Mouse (Mus musculus) lung, postnatal 0 days (tissue): ENCODE data around the gene Mta1. TPM values are rescaled to one million over a fixed set of nuclear protein-coding genes. Genes with fewer than 3 reads are reported as not detected.

Experiments
- ATAC-seq: fragments of 200-750 bp; cut with Nextera tagmentation; 2 replicates; pipeline ENCODE4 v1.8.0; 2017; ENCODE audit warnings: moderate library complexity
- DNase-seq: peaks from one replicate; pipeline ENCODE4 v3.0.0-alpha.2; 2016; ENCODE audit warnings: low spot score
- H3K27ac ChIP-seq: fragments of 300-500 bp; sonication (generic); 2 replicates; pipeline ENCODE4 v1.5.1; 2014; ENCODE audit warnings: antibody characterized with exemption, mild to moderate bottlenecking, low read length, mixed read lengths
- H3K27me3 ChIP-seq: fragments of 300-500 bp; sonication (generic); replicated peaks from 2 replicates; pipeline ENCODE4 v1.6.1; 2014; ENCODE audit warnings: low read length, mixed read lengths; ENCODE audit not compliant: insufficient read depth
- H3K36me3 ChIP-seq: fragments of 300-500 bp; sonication (generic); 2 replicates; pipeline ENCODE4 v1.6.1; 2014; ENCODE audit warnings: low read length, mixed read lengths; ENCODE audit not compliant: insufficient read depth
- H3K4me1 ChIP-seq: fragments of 300-500 bp; sonication (generic); 2 replicates; pipeline ENCODE4 v1.6.1; 2014; ENCODE audit warnings: antibody characterized with exemption, low read depth, low read length, mixed read lengths; ENCODE audit not compliant: insufficient read depth
- H3K4me2 ChIP-seq: fragments of 300-500 bp; sonication (generic); replicated peaks from 2 replicates; pipeline ENCODE4 v1.6.1; 2014; ENCODE audit warnings: low read depth, mild to moderate bottlenecking, low read length, moderate library complexity, mixed read lengths
- H3K4me3 ChIP-seq: fragments of 300-500 bp; sonication (generic); 2 replicates; pipeline ENCODE4 v1.5.1; 2014; ENCODE audit warnings: low read depth, low read length
- H3K9ac ChIP-seq: fragments of 300-500 bp; sonication (generic); replicated peaks from 2 replicates; pipeline ENCODE4 v1.6.1; 2014; ENCODE audit warnings: low read depth, mild to moderate bottlenecking
- H3K9me3 ChIP-seq: fragments of 300-500 bp; sonication (generic); 2 replicates; pipeline ENCODE4 v1.6.1; 2016; ENCODE audit warnings: low read length, mixed read lengths
- CTCF ChIP-seq: IDR thresholded peaks from 2 replicates; pipeline ENCODE4 v1.5.1; 2016; ENCODE audit warnings: antibody characterized with exemption, mild to moderate bottlenecking
- EP300 ChIP-seq: IDR thresholded peaks from 2 replicates; pipeline ENCODE4 v1.6.1; 2016; ENCODE audit warnings: antibody characterized with exemption, mild to moderate bottlenecking, control low read depth
- WGBS: fragments of 180-500 bp; shearing (Covaris S2); extraction: QIAGEN DNeasy Blood & Tissue Kit; methylation state at CpG from one replicate; pipeline ENCODE4 v1.1.7; 2014; 5-methylcytosine and 5-hydroxymethylcytosine counted together
- polyA plus RNA-seq: library from polyadenylated mRNA; unstranded; fragments of >200 nt; fragmentation: Nextera tagmentation; extraction: Ambion mirVana; gene quantifications from 2 replicates; pipeline ENCODE4 v1.2.1, GENCODE M21; 2015

Mta1 gene
- polyA plus RNA-seq, 1 experiment from 2014 or later = 12.2 TPM

DNA sequence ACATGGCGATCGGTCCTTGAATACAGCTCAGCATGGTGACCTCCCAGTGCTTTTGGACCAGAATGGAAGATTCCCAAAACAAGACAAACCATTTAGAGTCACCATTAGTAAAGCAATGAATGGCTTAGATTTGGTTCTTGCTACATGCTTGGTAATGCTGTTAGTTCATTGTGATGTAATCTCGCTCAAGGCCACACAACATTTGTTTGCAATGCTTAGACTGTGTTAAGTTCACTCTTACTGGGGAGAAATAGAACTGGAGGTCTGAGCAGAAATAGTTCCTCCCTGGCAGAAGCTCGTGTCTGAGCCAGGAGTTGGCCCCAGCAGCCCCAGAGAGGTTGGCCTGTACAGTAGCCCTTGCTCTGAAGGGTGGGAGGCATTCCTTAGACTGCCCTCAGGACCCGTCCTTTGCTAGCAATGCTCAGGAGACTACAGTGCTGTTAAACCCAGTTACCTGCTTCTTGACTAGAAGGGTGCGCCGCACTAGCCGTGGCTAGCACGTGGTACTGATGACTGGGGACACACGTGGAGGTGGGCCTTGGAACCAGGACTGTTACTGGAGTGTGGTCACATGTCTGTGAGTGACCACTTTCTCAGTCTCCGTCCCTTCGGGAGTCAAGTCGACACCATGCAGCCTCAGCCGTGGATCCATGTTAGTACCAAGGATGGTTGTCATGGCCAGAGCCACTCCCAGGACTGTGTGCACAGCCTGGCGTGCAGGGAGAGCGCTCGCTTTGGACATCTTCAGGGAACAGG, 10.6 kb downstream of the Mta1 start:
- H3K9me3 ChIP-seq = no peaks in the 10 kb centered on the region

DNA sequence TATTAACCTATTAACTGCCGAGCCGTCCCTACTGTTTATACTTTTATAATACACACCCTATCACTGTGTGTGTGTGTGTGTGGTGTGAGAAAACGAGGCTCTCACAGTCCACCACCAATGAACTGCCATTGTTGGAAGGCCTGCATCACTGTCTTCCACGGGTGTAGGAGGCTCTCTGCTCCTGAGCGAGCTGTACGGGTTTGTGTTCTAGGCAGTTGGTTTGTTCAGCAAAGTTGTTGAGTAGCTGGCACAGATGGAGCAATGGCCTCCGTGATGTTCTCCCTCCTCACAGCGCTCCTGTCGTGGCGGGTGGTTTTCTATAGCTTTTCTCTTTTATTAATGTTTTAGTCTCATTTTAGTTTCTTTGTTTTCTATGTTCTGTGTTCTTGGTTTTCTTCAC, 11.7 kb downstream of the Mta1 start:
- H3K4me3 ChIP-seq = no peak overlapping the region
- H3K4me2 ChIP-seq = no peak overlapping the region
- no peaks in the 10 kb centered on the region for H3K27me3 ChIP-seq
- no peak for DNase-seq
- no peak for TF ChIP-seq CTCF
- TF ChIP-seq EP300 = no peak
- H3K27ac ChIP-seq = no peak overlapping the region
- no peaks in the 10 kb centered on the region; the same call in 1 of the 2 replicates for H3K4me1 ChIP-seq
- H3K9ac ChIP-seq = no peak overlapping the region
- WGBS = 76% methylated on average over 10 of the region's 10 CpGs
- H3K36me3 ChIP-seq = no peaks in the 10 kb centered on the region
- no peaks in the 10 kb centered on the region for H3K9me3 ChIP-seq
- no peak for ATAC-seq

More for the DNA sequence above, 10.6 kb downstream of the Mta1 start:
- H3K4me1 ChIP-seq = no peaks in the 10 kb centered on the region; the same call in 1 of the 2 replicates
- 82% methylated on average over 17 of the region's 17 CpGs for WGBS
- H3K36me3 ChIP-seq = no peaks in the 10 kb centered on the region
- no peak overlapping the region for H3K4me2 ChIP-seq
- DNase-seq = no peak
- H3K4me3 ChIP-seq = no peak overlapping the region
- H3K27ac ChIP-seq = no peak overlapping the region
- H3K27me3 ChIP-seq = no peaks in the 10 kb centered on the region
- H3K9ac ChIP-seq = no peak overlapping the region
- ATAC-seq = no peak
- no peak for TF ChIP-seq EP300
- no peak for TF ChIP-seq CTCF

DNA sequence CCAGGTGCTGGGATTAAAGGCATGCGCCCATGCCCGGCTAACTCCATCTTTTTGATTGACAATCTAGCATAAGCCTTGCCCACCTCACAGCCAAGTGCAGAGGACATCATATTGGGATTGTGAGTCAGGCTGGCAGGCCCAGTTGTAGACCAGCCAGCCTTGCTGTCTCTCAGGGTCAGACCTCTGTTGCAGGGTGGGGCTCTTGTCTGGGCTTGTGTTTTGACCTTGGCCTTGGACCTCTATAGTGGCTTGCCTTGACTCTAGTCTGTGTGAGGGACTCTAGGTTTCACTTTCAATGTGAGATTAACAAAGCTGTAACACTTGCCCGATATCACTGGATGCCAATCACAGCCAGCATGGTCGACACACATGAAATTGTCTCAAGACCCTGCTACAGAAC, 16.1 kb downstream of the Mta1 start:
- WGBS = 93% methylated on average over 4 of the region's 4 CpGs
- Histone ChIP-seq H3K27ac (no peak overlapping the region), H3K9me3 (no peaks in the 10 kb centered on the region), H3K36me3 (peaks cover 8% of the 10 kb centered on the region; the same call in 1 of the 2 replicates), H3K4me1 (no peaks in the 10 kb centered on the region), H3K27me3 (no peaks in the 10 kb centered on the region), H3K9ac (no peak overlapping the region), H3K4me3 (no peak overlapping the region), H3K4me2 (no peak overlapping the region)
- ATAC-seq (no peak), DNase-seq (no peak)
- no peak for TF ChIP-seq CTCF
- no peak for TF ChIP-seq EP300

DNA sequence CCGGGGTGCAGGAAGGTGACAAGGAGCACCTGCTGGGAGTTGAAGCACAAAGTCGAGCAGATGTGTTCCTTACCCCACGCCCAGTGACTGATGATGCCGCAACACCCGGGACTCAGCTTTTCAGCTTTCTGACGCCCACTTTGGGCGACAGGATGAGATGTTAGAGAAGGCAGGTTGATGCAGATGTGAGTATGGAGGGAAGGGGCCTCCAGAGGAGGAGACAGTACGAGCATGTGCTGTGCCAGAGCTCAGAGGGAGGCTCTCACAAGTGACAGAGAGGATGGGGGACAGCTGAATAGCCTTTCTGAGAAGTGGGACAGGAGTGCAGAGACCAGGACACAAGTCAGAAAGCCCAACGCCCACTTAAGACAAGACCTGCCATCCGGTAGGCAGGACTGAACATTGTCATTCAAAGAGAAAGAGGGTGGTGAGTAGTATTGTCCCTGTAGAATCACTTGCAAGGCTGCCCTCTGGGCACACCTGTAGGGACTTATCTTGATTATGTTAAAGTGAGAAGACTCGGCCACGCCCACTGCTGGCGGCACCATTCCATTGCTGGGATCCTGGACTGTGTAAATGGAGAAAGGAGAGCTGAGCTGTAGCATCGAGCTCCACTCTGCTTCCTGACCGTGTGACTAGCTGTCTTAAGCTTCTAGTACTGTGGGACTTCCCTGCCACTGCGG, 16.9 kb downstream of the Mta1 start:
- Histone ChIP-seq H3K36me3 (peaks cover 9% of the 10 kb centered on the region; the same call in 1 of the 2 replicates), H3K9me3 (no peaks in the 10 kb centered on the region), H3K4me2 (no peak overlapping the region), H3K27me3 (no peaks in the 10 kb centered on the region), H3K4me3 (no peak overlapping the region), H3K9ac (no peak overlapping the region), H3K27ac (no peak overlapping the region), H3K4me1 (no peaks in the 10 kb centered on the region)
- TF ChIP-seq EP300 (no peak), CTCF (peak; percentile 30)
- 0 out of 2 replicates have a peak, but pooled peaks have one; percentile 32 for ATAC-seq
- WGBS = 73% methylated on average over 16 of the region's 16 CpGs
- DNase-seq = no peak

DNA sequence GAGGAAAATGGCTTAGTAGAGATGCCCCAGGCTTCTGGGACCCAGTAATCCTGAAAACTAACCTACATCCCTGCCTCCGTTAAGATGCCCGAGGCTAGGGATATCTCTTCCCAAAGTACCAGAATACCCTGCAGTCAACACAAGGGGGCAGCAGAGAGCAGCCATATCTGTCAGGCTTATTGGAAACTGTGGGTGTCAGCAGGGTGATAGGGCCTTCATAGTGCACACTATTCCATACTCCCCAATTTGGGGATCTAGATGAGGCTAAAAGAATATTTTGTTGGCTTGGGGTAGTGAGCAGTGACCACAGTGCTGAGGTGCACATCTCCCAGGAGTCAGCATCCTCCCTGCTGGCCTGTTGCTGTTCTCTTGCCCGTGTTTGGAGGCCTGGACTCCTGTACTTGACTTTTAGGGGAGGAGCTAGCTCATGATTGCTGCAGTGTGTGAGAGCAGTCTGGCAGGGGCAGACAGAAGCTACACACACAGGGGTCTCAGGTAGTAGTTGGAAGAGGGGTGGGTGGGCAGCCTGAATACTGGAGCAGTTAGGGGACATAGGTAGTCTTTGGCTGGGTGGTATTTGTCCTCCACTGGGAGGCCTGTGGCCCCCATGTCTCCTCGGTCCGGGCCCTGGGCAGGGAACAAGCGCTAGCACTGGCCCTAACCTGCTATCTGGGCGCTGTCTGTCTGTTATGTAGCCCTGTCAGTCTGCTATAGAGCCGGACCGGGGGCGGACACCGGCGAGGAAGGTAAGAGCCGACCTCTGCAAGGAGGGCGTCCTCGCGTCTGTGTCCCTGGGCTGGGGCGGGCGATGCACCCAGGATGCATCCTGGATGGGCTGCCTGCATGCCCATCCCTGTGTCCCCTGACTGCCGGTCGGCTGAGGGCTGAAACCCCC, 21.7 kb downstream of the Mta1 start:
- peak; percentile 83 for DNase-seq
- TF ChIP-seq CTCF (peak; percentile 98), EP300 (no peak)
- H3K9ac ChIP-seq = no peak overlapping the region
- no peaks in the 10 kb centered on the region for H3K27me3 ChIP-seq
- peaks cover 47% of the 10 kb centered on the region; the same call in 1 of the 2 replicates for H3K36me3 ChIP-seq
- ATAC-seq = peak; percentile 84
- no peaks in the 10 kb centered on the region for H3K9me3 ChIP-seq
- H3K4me3 ChIP-seq = no peak overlapping the region
- no peak overlapping the region for H3K27ac ChIP-seq
- no peak overlapping the region for H3K4me2 ChIP-seq
- no peaks in the 10 kb centered on the region for H3K4me1 ChIP-seq
- WGBS = 78% methylated on average over 13 of the region's 20 CpGs

DNA sequence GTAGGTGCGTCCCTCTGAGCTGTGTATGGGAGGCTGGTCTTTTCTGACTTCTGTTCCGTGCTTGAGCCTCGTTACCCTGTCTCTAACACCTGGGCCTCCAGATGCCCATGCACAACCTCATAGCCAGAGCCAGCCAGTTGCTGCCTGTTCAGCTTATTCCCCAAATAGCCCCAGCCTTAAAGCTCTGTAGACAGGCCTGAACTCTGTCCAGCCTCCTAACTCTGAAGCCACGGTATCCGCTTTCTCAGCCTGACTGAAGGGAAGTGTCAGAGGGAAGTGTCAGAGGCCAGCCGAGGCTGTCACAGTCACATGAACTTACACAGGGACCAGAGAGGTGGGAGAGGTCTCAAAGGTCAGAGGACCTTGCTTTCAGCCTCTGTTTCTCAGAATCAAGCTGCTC, 26.6 kb downstream of the Mta1 start:
- Histone ChIP-seq H3K4me2 (no peak overlapping the region), H3K4me3 (no peak overlapping the region), H3K9me3 (no peaks in the 10 kb centered on the region), H3K9ac (no peak overlapping the region), H3K27me3 (no peaks in the 10 kb centered on the region), H3K27ac (0 out of 2 replicates have a peak overlapping the region, but pooled peaks have one; percentile 20), H3K36me3 (peaks cover 69% of the 10 kb centered on the region; the same call in 1 of the 2 replicates), H3K4me1 (no peaks in the 10 kb centered on the region)
- 75% methylated on average over 6 of the region's 6 CpGs for WGBS
- ATAC-seq (no peak), DNase-seq (no peak)
- TF ChIP-seq EP300 (no peak), CTCF (no peak)
